Mouse (Mus musculus): Measurements from ENCODE around the gene Kif6. TPM values are rescaled to one million over a fixed set of nuclear protein-coding genes. Genes with fewer than 3 reads are reported as not detected.

The Kif6 gene
- total and polyA plus RNA-seq, 2 experiments from 2014 or later = 1.7 to 40.5 TPM

GRCm38 (mm10) chr17:49627011-49627794 is 12.3 kb downstream of the Kif6 start:
- DNase-seq (ENCODE audit: low spot score) (peak; percentile 78), ATAC-seq (ENCODE audit: insufficient read depth, low read depth) (peak; percentile 88)
- 40% methylated on average over 13 of the region's 13 CpGs for WGBS
- no peaks in the 10 kb centered on the region for H3K36me3 ChIP-seq (replicated peaks; ENCODE audit: control insufficient read depth, insufficient read depth, low read length)
- TF ChIP-seq CTCF (IDR thresholded peaks at IDR 0.05; ENCODE audit: low read depth) = no peak
- TF ChIP-seq EP300 (IDR thresholded peaks at IDR 0.05; ENCODE audit: low read depth) = peak; percentile 80
- no peak overlapping the region for H3K4me3 ChIP-seq (ENCODE audit: low read depth, low read length)
- no peak overlapping the region for H3K4me2 ChIP-seq (ENCODE audit: low read depth, low read length)
- peaks cover 18% of the 10 kb centered on the region for H3K4me1 ChIP-seq (ENCODE audit: control insufficient read depth, insufficient read depth)
- no peaks in the 10 kb centered on the region for H3K9me3 ChIP-seq (replicated peaks; ENCODE audit: control insufficient read depth, low read length)
- no peak overlapping the region for H3K9ac ChIP-seq (replicated peaks; ENCODE audit: low read depth, low read length)
- peak overlapping the region; percentile 70 for H3K27ac ChIP-seq (ENCODE audit: low read depth)
- H3K27me3 ChIP-seq (ENCODE audit: control insufficient read depth, insufficient read depth, low read length) = no peaks in the 10 kb centered on the region

GRCm38 (mm10) chr17:49628875-49629274 is 13.9 kb downstream of the Kif6 start:
- no peak for ATAC-seq (ENCODE audit: insufficient read depth, low read depth)
- Histone ChIP-seq H3K4me2 (ENCODE audit: low read depth, low read length) (no peak overlapping the region), H3K9me3 (replicated peaks; ENCODE audit: control insufficient read depth, low read length) (no peaks in the 10 kb centered on the region), H3K9ac (replicated peaks; ENCODE audit: low read depth, low read length) (no peak overlapping the region), H3K27me3 (ENCODE audit: control insufficient read depth, insufficient read depth, low read length) (no peaks in the 10 kb centered on the region), H3K4me3 (ENCODE audit: low read depth, low read length) (no peak overlapping the region), H3K27ac (ENCODE audit: low read depth) (no peak overlapping the region), H3K36me3 (replicated peaks; ENCODE audit: control insufficient read depth, insufficient read depth, low read length) (no peaks in the 10 kb centered on the region), H3K4me1 (ENCODE audit: control insufficient read depth, insufficient read depth) (peaks cover 18% of the 10 kb centered on the region)
- 93% methylated on average over 8 of the region's 8 CpGs for WGBS
- no peak for DNase-seq (ENCODE audit: low spot score)
- TF ChIP-seq EP300 (IDR thresholded peaks at IDR 0.05; ENCODE audit: low read depth) (no peak), CTCF (IDR thresholded peaks at IDR 0.05; ENCODE audit: low read depth) (0 out of 2 replicates have a peak, but pooled peaks have one; percentile 12)

GRCm38 (mm10) chr17:49633041-49633440 is 18.1 kb downstream of the Kif6 start:
- Histone ChIP-seq H3K27me3 (ENCODE audit: control insufficient read depth, insufficient read depth, low read length) (no peaks in the 10 kb centered on the region), H3K4me2 (ENCODE audit: low read depth, low read length) (no peak overlapping the region), H3K36me3 (replicated peaks; ENCODE audit: control insufficient read depth, insufficient read depth, low read length) (no peaks in the 10 kb centered on the region), H3K4me1 (ENCODE audit: control insufficient read depth, insufficient read depth) (no peaks in the 10 kb centered on the region), H3K4me3 (ENCODE audit: low read depth, low read length) (no peak overlapping the region), H3K9me3 (replicated peaks; ENCODE audit: control insufficient read depth, low read length) (no peaks in the 10 kb centered on the region), H3K27ac (ENCODE audit: low read depth) (no peak overlapping the region), H3K9ac (replicated peaks; ENCODE audit: low read depth, low read length) (no peak overlapping the region)
- WGBS = 44% methylated on average over 8 of the region's 8 CpGs
- no peak for ATAC-seq (ENCODE audit: insufficient read depth, low read depth)
- TF ChIP-seq EP300 (IDR thresholded peaks at IDR 0.05; ENCODE audit: low read depth) (no peak), CTCF (IDR thresholded peaks at IDR 0.05; ENCODE audit: low read depth) (no peak)
- no peak for DNase-seq (ENCODE audit: low spot score)

GRCm38 (mm10) chr17:49641903-49642302 is 27.0 kb downstream of the Kif6 start:
- WGBS = 73% methylated on average over 6 of the region's 6 CpGs
- no peak for ATAC-seq (ENCODE audit: insufficient read depth, low read depth)
- no peak overlapping the region for H3K4me2 ChIP-seq (ENCODE audit: low read depth, low read length)
- H3K4me3 ChIP-seq (ENCODE audit: low read depth, low read length) = no peak overlapping the region
- H3K9ac ChIP-seq (replicated peaks; ENCODE audit: low read depth, low read length) = no peak overlapping the region
- no peak for DNase-seq (ENCODE audit: low spot score)
- TF ChIP-seq CTCF (IDR thresholded peaks at IDR 0.05; ENCODE audit: low read depth) = no peak
- no peak for TF ChIP-seq EP300 (IDR thresholded peaks at IDR 0.05; ENCODE audit: low read depth)
- no peaks in the 10 kb centered on the region for H3K9me3 ChIP-seq (replicated peaks; ENCODE audit: control insufficient read depth, low read length)
- peak overlapping the region; percentile 38 for H3K27ac ChIP-seq (ENCODE audit: low read depth)
- H3K4me1 ChIP-seq (ENCODE audit: control insufficient read depth, insufficient read depth) = no peaks in the 10 kb centered on the region
- H3K27me3 ChIP-seq (ENCODE audit: control insufficient read depth, insufficient read depth, low read length) = no peaks in the 10 kb centered on the region
- no peaks in the 10 kb centered on the region for H3K36me3 ChIP-seq (replicated peaks; ENCODE audit: control insufficient read depth, insufficient read depth, low read length)

GRCm38 (mm10) chr17:49642336-49642735 is 27.4 kb downstream of the Kif6 start:
- Histone ChIP-seq H3K9me3 (replicated peaks; ENCODE audit: control insufficient read depth, low read length) (no peaks in the 10 kb centered on the region), H3K4me2 (ENCODE audit: low read depth, low read length) (no peak overlapping the region), H3K9ac (replicated peaks; ENCODE audit: low read depth, low read length) (no peak overlapping the region), H3K4me3 (ENCODE audit: low read depth, low read length) (no peak overlapping the region), H3K27me3 (ENCODE audit: control insufficient read depth, insufficient read depth, low read length) (no peaks in the 10 kb centered on the region), H3K36me3 (replicated peaks; ENCODE audit: control insufficient read depth, insufficient read depth, low read length) (no peaks in the 10 kb centered on the region), H3K27ac (ENCODE audit: low read depth) (peak overlapping the region; percentile 38), H3K4me1 (ENCODE audit: control insufficient read depth, insufficient read depth) (no peaks in the 10 kb centered on the region)
- WGBS = 42% methylated on average over 8 of the region's 8 CpGs
- peak; percentile 37 for DNase-seq (ENCODE audit: low spot score)
- ATAC-seq (ENCODE audit: insufficient read depth, low read depth) = peak; percentile 76
- TF ChIP-seq EP300 (IDR thresholded peaks at IDR 0.05; ENCODE audit: low read depth) (no peak), CTCF (IDR thresholded peaks at IDR 0.05; ENCODE audit: low read depth) (no peak)
